Mouse (Mus musculus) forebrain, embryonic 11.5 days (tissue): ENCODE data around the gene Nsun2. TPM values are rescaled to one million over a fixed set of nuclear protein-coding genes. Genes with fewer than 3 reads are reported as not detected.
"Not testable (repeated sequence)": the region's sequence is repeated elsewhere in the genome, so short reads cannot be mapped to it uniquely, and the experiment has no call there.

Experiments used
- ATAC-seq: fragments of 200-750 bp; cut with Nextera tagmentation; replicated peaks from 2 replicates; pipeline ENCODE4 v1.8.0; 2017; ENCODE audit warnings: moderate TSS enrichment; ENCODE audit not compliant: low FRiP score
- DNase-seq: peaks from one replicate; pipeline ENCODE4 v3.0.0-alpha.2; 2017; ENCODE audit warnings: low spot score
- H3K27ac ChIP-seq: fragments of 300-500 bp; sonication (generic); 2 replicates; pipeline ENCODE4 v1.5.1; 2014; ENCODE audit warnings: low read depth, low read length
- H3K27me3 ChIP-seq: fragments of 300-500 bp; sonication (generic); 2 replicates; pipeline ENCODE4 v1.6.1; 2014; ENCODE audit warnings: mild to moderate bottlenecking, low read length, mixed read lengths; ENCODE audit not compliant: control insufficient read depth, insufficient read depth
- H3K36me3 ChIP-seq: fragments of 300-500 bp; sonication (generic); 2 replicates; pipeline ENCODE4 v1.6.1; 2014; ENCODE audit warnings: mild to moderate bottlenecking, low read length, moderate library complexity, mixed read lengths; ENCODE audit not compliant: control insufficient read depth, insufficient read depth
- H3K4me1 ChIP-seq: fragments of 300-500 bp; sonication (generic); replicated peaks from 2 replicates; pipeline ENCODE4 v1.6.1; 2014; ENCODE audit warnings: low read length, mixed read lengths; ENCODE audit not compliant: control insufficient read depth, insufficient read depth
- H3K4me2 ChIP-seq: fragments of 300-500 bp; sonication (generic); 2 replicates; pipeline ENCODE4 v1.6.1; 2014; ENCODE audit warnings: low read depth, mild to moderate bottlenecking, low read length, moderate library complexity, mixed read lengths; ENCODE audit not compliant: severe bottlenecking
- H3K4me3 ChIP-seq: fragments of 300-500 bp; sonication (generic); 2 replicates; pipeline ENCODE4 v1.5.1; 2014; ENCODE audit warnings: low read depth, low read length
- H3K9ac ChIP-seq: fragments of 300-500 bp; sonication (generic); 2 replicates; pipeline ENCODE4 v1.6.1; 2014; ENCODE audit warnings: low read length
- H3K9me3 ChIP-seq: fragments of 300-500 bp; sonication (generic); 2 replicates; pipeline ENCODE4 v1.6.1; 2016; ENCODE audit warnings: low read length, mixed read lengths; ENCODE audit not compliant: control insufficient read depth
- WGBS: fragments of 180-500 bp; shearing (Covaris S2); extraction: QIAGEN DNeasy Blood & Tissue Kit; methylation state at CpG from one replicate; pipeline ENCODE4 v1.1.7; 2014; 5-methylcytosine and 5-hydroxymethylcytosine counted together
- polyA plus RNA-seq: library from polyadenylated mRNA; unstranded; fragments of >200 nt; fragmentation: Nextera tagmentation; extraction: Ambion mirVana; gene quantifications from 2 replicates; pipeline ENCODE4 v1.2.1, GENCODE M21; 2014

The Nsun2 gene
- polyA plus RNA-seq, 1 experiment from 2014 or later, result 135 TPM

DNA sequence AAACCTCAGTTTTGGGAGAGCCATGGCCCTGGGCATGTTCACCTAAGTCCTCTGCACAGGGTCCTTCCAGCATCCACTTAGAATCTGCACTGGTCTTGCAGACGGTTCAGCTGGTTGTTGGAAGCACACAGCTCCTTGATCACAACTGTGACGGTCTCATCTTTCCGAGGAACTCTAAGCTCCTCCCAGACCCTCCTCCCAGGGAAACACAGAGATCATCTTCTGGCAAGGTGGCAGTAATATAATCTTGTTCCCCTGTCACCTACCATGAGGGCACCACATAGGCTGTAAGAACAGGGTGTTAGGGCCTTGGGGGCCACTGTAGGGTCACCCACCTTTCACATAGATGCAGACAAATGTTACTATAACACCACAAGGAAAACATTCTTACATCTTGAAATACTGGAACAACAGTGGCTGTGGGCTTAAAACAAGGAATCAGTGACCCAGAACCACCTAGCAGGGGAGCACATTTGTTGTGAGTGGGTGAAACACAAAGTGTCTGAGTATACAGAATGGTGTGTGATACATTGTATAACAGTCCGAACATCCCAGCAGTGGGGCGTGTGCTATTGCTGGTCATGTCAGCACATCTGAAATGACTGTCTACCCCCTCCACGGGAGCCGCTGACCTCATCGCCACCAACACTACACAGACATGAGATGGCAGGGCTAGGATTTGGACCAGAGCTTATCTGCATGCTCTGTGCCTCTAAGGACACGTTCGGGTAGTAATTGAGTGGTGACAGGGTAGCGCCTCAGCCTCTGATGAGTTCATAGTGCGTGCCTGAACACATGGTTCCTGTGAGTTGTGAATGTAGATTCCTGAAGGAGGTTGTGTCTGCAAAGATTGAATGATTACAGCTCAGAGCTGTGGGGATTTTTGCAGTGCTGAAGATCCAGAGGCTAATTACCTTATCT, 29.4 kb downstream of the Nsun2 start:
- no peaks in the 10 kb centered on the region for H3K9me3 ChIP-seq
- DNase-seq (no peak), ATAC-seq (no peak)
- H3K27ac ChIP-seq, result no peak overlapping the region
- no peak overlapping the region for H3K4me3 ChIP-seq
- no peaks in the 10 kb centered on the region for H3K27me3 ChIP-seq
- no peak overlapping the region for H3K9ac ChIP-seq
- no peak overlapping the region for H3K4me2 ChIP-seq
- H3K36me3 ChIP-seq, result no peaks in the 10 kb centered on the region
- 84% methylated on average over 12 of the region's 12 CpGs for WGBS
- 0 out of 2 replicates have a peak, but pooled peaks cover 3% of the 10 kb centered on the region for H3K4me1 ChIP-seq

DNA sequence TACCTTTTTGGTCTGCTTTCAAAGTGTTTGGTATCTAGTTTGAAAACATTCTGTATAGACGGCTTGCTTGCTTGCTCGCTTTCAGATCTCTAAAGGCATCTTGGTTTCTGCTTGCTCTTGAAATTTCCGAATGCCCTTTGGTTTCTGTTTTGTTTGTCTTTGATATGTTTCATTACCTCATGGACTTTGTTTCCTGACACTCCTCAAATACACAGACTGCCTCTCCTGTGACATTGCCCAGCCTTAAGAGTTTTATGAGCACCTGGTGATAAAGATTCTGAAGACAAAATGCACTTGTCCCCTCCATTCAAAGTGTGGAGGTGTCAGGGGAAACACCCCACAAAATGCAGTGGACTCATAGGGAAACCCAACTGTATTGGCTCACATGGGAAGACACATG, 30.4 kb downstream of the Nsun2 start:
- H3K4me2 ChIP-seq, result no peak overlapping the region
- DNase-seq, result no peak
- 0 out of 2 replicates have a peak, but pooled peaks cover 3% of the 10 kb centered on the region for H3K4me1 ChIP-seq
- H3K36me3 ChIP-seq, result no peaks in the 10 kb centered on the region
- H3K27ac ChIP-seq, result no peak overlapping the region
- no peaks in the 10 kb centered on the region for H3K9me3 ChIP-seq
- no peak overlapping the region for H3K4me3 ChIP-seq
- no peak for ATAC-seq
- WGBS, result 81% methylated on average over 3 of the region's 3 CpGs
- no peaks in the 10 kb centered on the region for H3K27me3 ChIP-seq
- no peak overlapping the region for H3K9ac ChIP-seq

DNA sequence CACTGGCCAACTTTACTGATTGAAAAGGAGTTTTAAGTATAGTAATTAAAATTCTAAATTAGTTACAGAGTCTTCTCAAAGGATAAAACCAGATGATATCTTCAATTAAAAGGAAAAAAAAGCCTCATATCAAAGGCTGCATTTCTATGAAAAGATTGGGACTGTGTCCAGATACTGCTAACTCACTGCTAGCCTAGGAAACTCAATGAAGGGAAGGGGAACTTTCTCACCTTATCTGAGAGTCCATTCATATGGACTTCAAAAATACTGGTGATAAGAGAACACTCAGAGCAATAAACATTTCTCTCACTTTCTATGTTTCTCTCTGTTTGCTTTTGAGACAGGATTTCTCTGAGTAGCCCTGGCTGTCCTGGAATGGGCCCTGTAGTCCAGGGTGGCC, 31.0 kb downstream of the Nsun2 start:
- Histone ChIP-seq H3K9ac (no peak overlapping the region), H3K4me1 (0 out of 2 replicates have a peak, but pooled peaks cover 2% of the 10 kb centered on the region), H3K4me3 (no peak overlapping the region), H3K27me3 (no peaks in the 10 kb centered on the region), H3K4me2 (no peak overlapping the region), H3K9me3 (no peaks in the 10 kb centered on the region), H3K27ac (no peak overlapping the region), H3K36me3 (no peaks in the 10 kb centered on the region)
- no peak for DNase-seq
- no peak for ATAC-seq

DNA sequence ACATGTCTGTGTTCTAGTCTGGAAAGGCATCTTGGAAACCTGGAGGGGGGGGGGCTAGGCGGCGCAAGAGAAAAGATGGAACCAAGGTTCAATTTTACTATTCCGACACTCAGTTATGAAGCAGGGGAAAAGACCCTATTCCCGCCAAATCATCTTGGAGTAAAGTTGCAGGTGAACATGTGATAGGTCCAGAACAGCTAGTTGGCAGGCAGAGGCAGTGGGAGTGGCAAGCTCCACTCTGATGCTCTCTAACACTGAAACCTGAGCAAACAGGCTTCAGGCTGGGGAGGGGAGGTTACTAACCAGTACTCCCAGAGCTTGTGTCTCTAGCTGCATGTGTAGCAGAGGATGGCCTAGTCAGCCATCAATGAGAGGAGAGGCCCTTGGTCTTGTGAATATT, 31.9 kb downstream of the Nsun2 start:
- not testable (repeated sequence) for H3K27me3 ChIP-seq, H3K9ac ChIP-seq, H3K9me3 ChIP-seq, DNase-seq, H3K4me2 ChIP-seq, H3K4me1 ChIP-seq, H3K4me3 ChIP-seq, H3K36me3 ChIP-seq, H3K27ac ChIP-seq, ATAC-seq
- 92% methylated on average over 4 of the region's 4 CpGs for WGBS

DNA sequence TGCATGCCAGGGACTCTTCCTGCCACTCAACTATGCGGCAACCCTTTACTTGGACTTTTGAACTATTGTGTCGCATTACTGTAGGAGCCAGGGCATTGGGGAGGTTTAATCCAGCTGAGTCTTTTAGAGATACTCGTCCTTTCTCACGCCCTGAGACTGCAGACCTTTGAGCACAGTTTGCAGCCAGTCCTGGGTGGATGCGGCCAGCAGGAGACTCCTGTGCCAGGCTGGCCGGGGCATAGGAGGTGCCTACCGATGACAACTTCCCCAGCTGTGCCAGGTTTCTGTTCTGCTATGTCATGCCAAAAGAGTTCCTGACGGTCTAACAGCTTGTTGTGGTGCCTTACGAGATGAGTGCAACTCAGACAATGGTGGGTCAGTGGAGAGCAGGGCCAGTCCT, 35.7 kb downstream of the Nsun2 start:
- Histone ChIP-seq H3K27ac (no peak overlapping the region), H3K9me3 (no peaks in the 10 kb centered on the region), H3K4me2 (no peak overlapping the region), H3K36me3 (no peaks in the 10 kb centered on the region), H3K4me1 (no peaks in the 10 kb centered on the region), H3K9ac (no peak overlapping the region), H3K27me3 (no peaks in the 10 kb centered on the region), H3K4me3 (no peak overlapping the region)
- peak; percentile 20 for DNase-seq
- 89% methylated on average over 9 of the region's 9 CpGs for WGBS
- no peak for ATAC-seq

DNA sequence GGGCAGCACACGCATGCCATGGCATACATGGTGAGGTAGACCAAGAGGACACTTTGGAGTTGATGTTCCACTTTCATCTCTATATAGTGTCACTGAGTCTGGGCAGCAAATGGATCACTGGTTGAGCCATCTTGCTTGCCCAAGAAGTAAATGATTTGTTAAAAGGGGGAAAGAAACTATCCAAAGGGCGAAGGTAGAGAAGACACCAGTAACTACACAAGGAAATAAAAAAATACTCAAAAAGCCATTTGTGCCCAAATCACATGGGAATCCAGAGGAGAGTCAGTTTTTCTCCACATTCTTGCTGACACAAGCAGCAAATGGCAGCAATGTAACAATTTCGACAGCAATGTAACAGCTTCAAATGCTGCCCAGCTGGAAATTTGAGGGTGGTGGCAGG, 39.0 kb downstream of the Nsun2 start:
- WGBS, result 92% methylated on average over 3 of the region's 3 CpGs
- no peaks in the 10 kb centered on the region for H3K9me3 ChIP-seq
- no peaks in the 10 kb centered on the region for H3K4me1 ChIP-seq
- H3K9ac ChIP-seq, result no peak overlapping the region
- ATAC-seq (no peak), DNase-seq (no peak)
- H3K27ac ChIP-seq, result no peak overlapping the region
- no peaks in the 10 kb centered on the region for H3K27me3 ChIP-seq
- no peak overlapping the region for H3K4me3 ChIP-seq
- no peak overlapping the region for H3K4me2 ChIP-seq
- H3K36me3 ChIP-seq, result no peaks in the 10 kb centered on the region

DNA sequence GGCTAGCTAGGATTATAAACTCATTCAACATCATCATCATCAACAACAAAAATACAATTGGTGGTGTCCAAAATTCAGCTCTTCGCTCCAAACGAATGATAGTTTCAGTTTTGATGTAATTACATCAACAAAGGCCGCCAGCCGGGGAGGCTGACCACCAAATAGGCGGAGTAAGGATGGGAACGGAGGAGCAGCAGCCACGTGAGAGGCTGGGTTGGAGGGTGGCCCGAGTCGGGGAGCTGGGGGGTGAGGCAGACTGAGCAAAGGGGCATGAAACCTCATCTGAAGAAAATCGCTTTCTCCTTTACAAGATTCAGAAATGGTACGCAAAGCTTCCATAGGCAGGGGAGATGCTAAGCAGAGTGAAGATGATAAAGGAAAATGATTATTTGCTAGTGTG, 43.1 kb downstream of the Nsun2 start:
- Histone ChIP-seq H3K27ac (no peak overlapping the region), H3K9ac (no peak overlapping the region), H3K4me3 (no peak overlapping the region), H3K36me3 (no peaks in the 10 kb centered on the region), H3K9me3 (no peaks in the 10 kb centered on the region), H3K4me2 (no peak overlapping the region), H3K27me3 (no peaks in the 10 kb centered on the region), H3K4me1 (no peaks in the 10 kb centered on the region)
- peak; percentile 17 for DNase-seq
- WGBS, result 65% methylated on average over 11 of the region's 11 CpGs
- ATAC-seq, result no peak

DNA sequence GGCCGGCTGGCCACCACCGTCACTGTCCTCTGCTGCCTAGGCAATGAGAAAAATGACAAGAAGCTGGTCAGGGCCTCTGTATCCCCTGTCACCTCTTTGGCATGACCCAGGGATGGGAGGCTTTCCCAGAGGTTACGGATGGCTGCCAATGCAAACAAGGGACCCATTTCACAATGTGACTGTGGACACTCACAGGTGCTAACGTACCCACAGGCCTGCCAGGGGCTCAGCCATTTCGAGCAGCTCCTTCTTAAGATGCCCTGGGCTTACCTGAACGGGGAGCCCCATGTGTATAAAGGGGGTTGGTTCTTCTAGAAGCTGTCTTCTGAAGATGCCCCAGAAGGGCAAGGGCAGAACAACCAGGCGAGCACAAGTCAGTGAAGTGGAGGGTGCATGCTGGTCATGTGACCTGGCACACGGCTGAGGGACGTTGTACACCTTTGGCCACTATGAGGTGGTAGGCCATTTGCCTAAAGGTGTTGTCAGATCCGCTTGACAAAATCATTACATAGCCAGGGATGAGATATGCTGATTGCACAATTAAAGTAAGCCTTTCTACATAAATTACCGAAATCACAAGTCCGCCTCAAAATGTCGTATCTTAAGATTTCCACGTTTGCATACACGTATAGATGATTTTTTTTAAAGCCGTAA, 43.8 kb downstream of the Nsun2 start:
- Histone ChIP-seq H3K36me3 (no peaks in the 10 kb centered on the region; the same call in 1 of the 2 replicates), H3K27me3 (no peaks in the 10 kb centered on the region), H3K4me3 (no peak overlapping the region), H3K4me2 (no peak overlapping the region), H3K4me1 (no peaks in the 10 kb centered on the region), H3K27ac (no peak overlapping the region), H3K9me3 (no peaks in the 10 kb centered on the region), H3K9ac (no peak overlapping the region)
- ATAC-seq, result no peak
- WGBS, result 91% methylated on average over 16 of the region's 16 CpGs
- no peak for DNase-seq
